Mouse (Mus musculus): ENCODE data around the gene Stk25.

DNA sequence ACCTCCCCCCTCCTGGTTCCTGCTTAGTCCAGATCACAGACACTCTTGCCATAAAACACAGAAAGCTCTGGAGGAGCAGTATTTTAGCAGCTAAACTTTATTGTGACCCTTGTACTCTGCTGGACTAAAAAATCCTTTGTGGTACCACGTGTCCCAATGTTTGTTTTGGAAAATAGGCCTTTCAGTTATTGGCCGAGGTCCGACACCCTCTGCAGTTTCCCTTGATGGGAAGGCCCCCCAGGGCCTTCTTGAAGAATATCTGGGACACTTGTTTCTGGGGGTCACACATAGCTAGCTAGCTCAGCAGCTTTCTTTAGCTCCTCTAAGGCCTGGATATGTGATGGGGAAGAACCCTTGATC lies 28.5 kb upstream of the Stk25 start:
- TF ChIP-seq CTCF (IDR thresholded peaks at IDR 0.05; ENCODE audit: low read depth, low read length) (no peak), POLR2A (IDR thresholded peaks at IDR 0.05; ENCODE audit: insufficient read depth, low read length) (no peak), EP300 (IDR thresholded peaks at IDR 0.05; ENCODE audit: insufficient read depth, low read depth, low read length) (no peak)
